Mouse (Mus musculus): Measurements from ENCODE around the gene Fgfr2. TPM values are rescaled to one million over a fixed set of nuclear protein-coding genes. Genes with fewer than 3 reads are reported as not detected.
A peak's percentile ranks its signal among the peaks of the same experiment; 100 is the strongest.

Gene Fgfr2
- total and polyA plus RNA-seq, 2 experiments from 2014 or later = 17.1 to 47.6 TPM

GRCm38 (mm10) chr7:132214031-132214430 lies 909.1 kb downstream of the Fgfr2 start:
- H3K27me3 ChIP-seq (ENCODE audit: insufficient read depth, low read length) = no peaks in the 10 kb centered on the region
- no peak overlapping the region for H3K27ac ChIP-seq (ENCODE audit: low read depth, low read length)
- 41% methylated on average over 10 of the region's 10 CpGs for WGBS
- peaks cover 14% of the 10 kb centered on the region for H3K4me1 ChIP-seq (ENCODE audit: insufficient read depth)
- H3K36me3 ChIP-seq (ENCODE audit: insufficient read depth) = no peaks in the 10 kb centered on the region
- H3K4me3 ChIP-seq (ENCODE audit: low read depth, low read length) = no peak overlapping the region
- ATAC-seq (no peak), DNase-seq (peak; percentile 31)
- TF ChIP-seq CTCF (IDR thresholded peaks at IDR 0.05; ENCODE audit: low read depth) = no peak
- no peak overlapping the region for H3K9ac ChIP-seq
- no peak overlapping the region for H3K4me2 ChIP-seq (ENCODE audit: low read depth)
- H3K9me3 ChIP-seq (ENCODE audit: low read length) = no peaks in the 10 kb centered on the region

- no peaks in the 10 kb centered on the region for H3K9me3 ChIP-seq (ENCODE audit: low read length)
- no peak overlapping the region for H3K9ac ChIP-seq
- no peak overlapping the region for H3K4me3 ChIP-seq (ENCODE audit: low read depth, low read length)
- DNase-seq = peak; percentile 92
- H3K4me1 ChIP-seq (ENCODE audit: insufficient read depth) = peaks cover 15% of the 10 kb centered on the region
- peak; percentile 59 for ATAC-seq
- WGBS = 4% methylated on average over 8 of the region's 8 CpGs
- H3K4me2 ChIP-seq (ENCODE audit: low read depth) = no peak overlapping the region
- no peaks in the 10 kb centered on the region for H3K36me3 ChIP-seq (ENCODE audit: insufficient read depth)
- peak; percentile 97 for TF ChIP-seq CTCF (IDR thresholded peaks at IDR 0.05; ENCODE audit: low read depth)
- H3K27me3 ChIP-seq (ENCODE audit: insufficient read depth, low read length) = no peaks in the 10 kb centered on the region
- H3K27ac ChIP-seq (ENCODE audit: low read depth, low read length) = no peak overlapping the region
Measured at GRCm38 (mm10) chr7:132213460-132213859, 909.7 kb downstream of the Fgfr2 start.

- H3K27ac ChIP-seq (ENCODE audit: low read depth, low read length) = 0 out of 2 replicates have a peak overlapping the region, but pooled peaks have one; percentile 29
- WGBS = 42% methylated on average over 6 of the region's 6 CpGs
Measured at GRCm38 (mm10) chr7:132211920-132212701, 911.0 kb downstream of the Fgfr2 start.

GRCm38 (mm10) chr7:132210616-132211015 lies 912.5 kb downstream of the Fgfr2 start:
- H3K27ac ChIP-seq (ENCODE audit: low read depth, low read length) = no peak overlapping the region
- H3K4me1 ChIP-seq (ENCODE audit: insufficient read depth) = peaks cover 15% of the 10 kb centered on the region
- H3K4me2 ChIP-seq (ENCODE audit: low read depth) = no peak overlapping the region
- ATAC-seq = no peak
- H3K9ac ChIP-seq = no peak overlapping the region
- H3K4me3 ChIP-seq (ENCODE audit: low read depth, low read length) = no peak overlapping the region
- DNase-seq = no peak
- H3K27me3 ChIP-seq (ENCODE audit: insufficient read depth, low read length) = no peaks in the 10 kb centered on the region
- H3K9me3 ChIP-seq (ENCODE audit: low read length) = no peaks in the 10 kb centered on the region
- WGBS = 81% methylated on average over 5 of the region's 5 CpGs
- TF ChIP-seq CTCF (IDR thresholded peaks at IDR 0.05; ENCODE audit: low read depth) = no peak
- H3K36me3 ChIP-seq (ENCODE audit: insufficient read depth) = no peaks in the 10 kb centered on the region

More at GRCm38 (mm10) chr7:132211920-132212701, 911.0 kb downstream of the Fgfr2 start:
- Histone ChIP-seq H3K36me3 (ENCODE audit: insufficient read depth) (no peaks in the 10 kb centered on the region), H3K9ac (no peak overlapping the region), H3K4me3 (ENCODE audit: low read depth, low read length) (no peak overlapping the region), H3K27me3 (ENCODE audit: insufficient read depth, low read length) (no peaks in the 10 kb centered on the region), H3K4me1 (ENCODE audit: insufficient read depth) (peaks cover 15% of the 10 kb centered on the region), H3K4me2 (ENCODE audit: low read depth) (no peak overlapping the region), H3K9me3 (ENCODE audit: low read length) (no peaks in the 10 kb centered on the region)
- no peak for TF ChIP-seq CTCF (IDR thresholded peaks at IDR 0.05; ENCODE audit: low read depth)
- DNase-seq = peak; percentile 49
- peak; percentile 58 for ATAC-seq

GRCm38 (mm10) chr7:132208946-132209651 lies 914.1 kb downstream of the Fgfr2 start:
- WGBS = 65% methylated on average over 9 of the region's 9 CpGs
- no peak overlapping the region for H3K4me2 ChIP-seq (ENCODE audit: low read depth)
- peaks cover 15% of the 10 kb centered on the region for H3K4me1 ChIP-seq (ENCODE audit: insufficient read depth)
- no peaks in the 10 kb centered on the region for H3K27me3 ChIP-seq (ENCODE audit: insufficient read depth, low read length)
- no peaks in the 10 kb centered on the region for H3K9me3 ChIP-seq (ENCODE audit: low read length)
- no peak for TF ChIP-seq CTCF (IDR thresholded peaks at IDR 0.05; ENCODE audit: low read depth)
- DNase-seq (peak; percentile 74), ATAC-seq (peak; percentile 50)
- no peak overlapping the region for H3K4me3 ChIP-seq (ENCODE audit: low read depth, low read length)
- no peak overlapping the region; the same call in 1 of the 2 replicates for H3K9ac ChIP-seq
- peak overlapping the region; percentile 29; the same call in 1 of the 2 replicates for H3K27ac ChIP-seq (ENCODE audit: low read depth, low read length)
- H3K36me3 ChIP-seq (ENCODE audit: insufficient read depth) = no peaks in the 10 kb centered on the region

- no peaks in the 10 kb centered on the region for H3K9me3 ChIP-seq (ENCODE audit: low read length)
- H3K4me2 ChIP-seq (ENCODE audit: low read depth) = no peak overlapping the region
- ATAC-seq (no peak), DNase-seq (no peak)
- no peak overlapping the region for H3K9ac ChIP-seq
- H3K36me3 ChIP-seq (ENCODE audit: insufficient read depth) = no peaks in the 10 kb centered on the region
- H3K27ac ChIP-seq (ENCODE audit: low read depth, low read length) = no peak overlapping the region
- WGBS = 58% methylated on average over 1 of the region's 1 CpGs
- H3K4me3 ChIP-seq (ENCODE audit: low read depth, low read length) = no peak overlapping the region
- peaks cover 2% of the 10 kb centered on the region; the same call in 1 of the 2 replicates for H3K4me1 ChIP-seq (ENCODE audit: insufficient read depth)
- no peak for TF ChIP-seq CTCF (IDR thresholded peaks at IDR 0.05; ENCODE audit: low read depth)
- no peaks in the 10 kb centered on the region for H3K27me3 ChIP-seq (ENCODE audit: insufficient read depth, low read length)
Measured at GRCm38 (mm10) chr7:132204073-132204612, 919.0 kb downstream of the Fgfr2 start.

All from forebrain, postnatal 0 days (tissue).